Mouse (Mus musculus) stomach, adult 2 months (tissue): Measurements from ENCODE around the gene Aacs. TPM values are rescaled to one million over a fixed set of nuclear protein-coding genes. Genes with fewer than 3 reads are reported as not detected.

Source experiments
- polyA plus RNA-seq: library from polyadenylated mRNA; depleted of rRNA; stranded (reverse); fragments of >200 nt; gene quantifications from 2 replicates; pipeline ENCODE4 v1.2.3, GENCODE M21; 2012; rRNA removed

Aacs gene
- polyA plus RNA-seq, result 36.6 and 39.9 TPM in 2 replicates

GRCm38 (mm10) chr5:125475601-125476285 lies at the start of gene Aacs:
TSS of gene Aacs (plus strand) at chr5:125475814.

GRCm38 (mm10) chr5:125433793-125434337 lies 41.7 kb upstream of the Aacs start, which contains the start of gene Dhx37:
TSS of gene Dhx37 (minus strand) at chr5:125434121.

GRCm38 (mm10) chr5:125441234-125442114 lies 34.1 kb upstream of the Aacs start, which contains the start of gene Bri3bp:
TSS of gene Bri3bp (plus strand) at chr5:125441568.

GRCm38 (mm10) chr5:125531634-125532033 lies 56.0 kb downstream of the Aacs start, which contains the start of gene Tmem132b:
TSS of gene Tmem132b (plus strand) at chr5:125531774.

Other genes starting within 250 kb of the Aacs start
- 32.8 and 36.0 TPM in 2 replicates for gene Scarb1, start 134.7 kb upstream of the Aacs start, polyA plus RNA-seq
- 0.28 and 0.62 TPM in 2 replicates for gene Gm10382, start 86.5 kb upstream of the Aacs start, polyA plus RNA-seq
- 300 and 301 TPM in 2 replicates for gene Ubc, start 85.6 kb upstream of the Aacs start, polyA plus RNA-seq
- 10.0 and 10.3 TPM in 2 replicates for gene Dhx37, start 41.7 kb upstream of the Aacs start, polyA plus RNA-seq
- gene Bri3bp, start 34.2 kb upstream of the Aacs start, polyA plus RNA-seq, result 5.7 and 8.6 TPM in 2 replicates
- gene Tmem132b, start 56.0 kb downstream of the Aacs start, polyA plus RNA-seq, result 0.03 and 0.10 TPM in 2 replicates